Mouse (Mus musculus): ENCODE measurements at regions not wholly inside any gene's neighbourhood (a gene's known extent, or its start where the extent isn't known, plus 50 kb on each side); places are given as distances from the start of the nearest gene placed in this dataset.

GRCm38 (mm10) chr16:29904183-29904775, 159.9 kb upstream of the Hes1 start:
- ATAC-seq (replicated peaks; ENCODE audit: insufficient number of reproducible peaks, low FRiP score, low TSS enrichment, low read depth) = no peak
- no peaks in the 10 kb centered on the region for H3K27me3 ChIP-seq (ENCODE audit: control insufficient read depth, insufficient read depth, low read length)
- no peak for DNase-seq (ENCODE audit: low spot score)

GRCm38 (mm10) chr16:29907331-29907730, 156.9 kb upstream of the Hes1 start:
- DNase-seq (ENCODE audit: low spot score) (no peak), ATAC-seq (replicated peaks; ENCODE audit: insufficient number of reproducible peaks, low FRiP score, low TSS enrichment, low read depth) (no peak)
- Histone ChIP-seq H3K4me1 (ENCODE audit: control insufficient read depth, insufficient read depth, low read length) (peaks cover 5% of the 10 kb centered on the region; the same call in 1 of the 2 replicates), H3K27ac (replicated peaks; ENCODE audit: low read depth, low read length) (no peak overlapping the region), H3K9me3 (replicated peaks; ENCODE audit: control insufficient read depth, low read length) (no peaks in the 10 kb centered on the region; the same call in 1 of the 2 replicates), H3K4me2 (ENCODE audit: low read depth, low read length) (no peak overlapping the region), H3K9ac (replicated peaks; ENCODE audit: low read length) (no peak overlapping the region), H3K4me3 (ENCODE audit: low read depth, low read length) (no peak overlapping the region), H3K36me3 (replicated peaks; ENCODE audit: control insufficient read depth, insufficient read depth, low read depth, low read length) (no peaks in the 10 kb centered on the region), H3K27me3 (ENCODE audit: control insufficient read depth, insufficient read depth, low read length) (no peaks in the 10 kb centered on the region)
- 69% methylated on average over 7 of the region's 7 CpGs for WGBS

More at GRCm38 (mm10) chr16:29904183-29904775, 159.9 kb upstream of the Hes1 start:
- Histone ChIP-seq H3K4me2 (ENCODE audit: low read depth, low read length) (no peak overlapping the region), H3K4me1 (ENCODE audit: control insufficient read depth, insufficient read depth, low read length) (peaks cover 5% of the 10 kb centered on the region; the same call in 1 of the 2 replicates), H3K27ac (replicated peaks; ENCODE audit: low read depth, low read length) (no peak overlapping the region), H3K36me3 (replicated peaks; ENCODE audit: control insufficient read depth, insufficient read depth, low read depth, low read length) (no peaks in the 10 kb centered on the region), H3K9me3 (replicated peaks; ENCODE audit: control insufficient read depth, low read length) (no peaks in the 10 kb centered on the region), H3K4me3 (ENCODE audit: low read depth, low read length) (no peak overlapping the region), H3K9ac (replicated peaks; ENCODE audit: low read length) (no peak overlapping the region)
- WGBS = 62% methylated on average over 9 of the region's 9 CpGs

GRCm38 (mm10) chr16:29908031-29908430, 156.2 kb upstream of the Hes1 start:
- no peak for DNase-seq (ENCODE audit: low spot score)
- Histone ChIP-seq H3K4me2 (ENCODE audit: low read depth, low read length) (no peak overlapping the region), H3K9ac (replicated peaks; ENCODE audit: low read length) (no peak overlapping the region), H3K36me3 (replicated peaks; ENCODE audit: control insufficient read depth, insufficient read depth, low read depth, low read length) (no peaks in the 10 kb centered on the region), H3K4me3 (ENCODE audit: low read depth, low read length) (no peak overlapping the region), H3K27ac (replicated peaks; ENCODE audit: low read depth, low read length) (no peak overlapping the region), H3K9me3 (replicated peaks; ENCODE audit: control insufficient read depth, low read length) (no peaks in the 10 kb centered on the region; the same call in 1 of the 2 replicates), H3K4me1 (ENCODE audit: control insufficient read depth, insufficient read depth, low read length) (peaks cover 5% of the 10 kb centered on the region; the same call in 1 of the 2 replicates), H3K27me3 (ENCODE audit: control insufficient read depth, insufficient read depth, low read length) (no peaks in the 10 kb centered on the region)
- ATAC-seq (replicated peaks; ENCODE audit: insufficient number of reproducible peaks, low FRiP score, low TSS enrichment, low read depth) = no peak
- 14% methylated on average over 8 of the region's 8 CpGs for WGBS

GRCm38 (mm10) chr16:29909923-29910465, 154.2 kb upstream of the Hes1 start:
- Histone ChIP-seq H3K4me3 (ENCODE audit: low read depth, low read length) (no peak overlapping the region), H3K9me3 (replicated peaks; ENCODE audit: control insufficient read depth, low read length) (no peaks in the 10 kb centered on the region; the same call in 1 of the 2 replicates), H3K27me3 (ENCODE audit: control insufficient read depth, insufficient read depth, low read length) (no peaks in the 10 kb centered on the region), H3K27ac (replicated peaks; ENCODE audit: low read depth, low read length) (no peak overlapping the region), H3K36me3 (replicated peaks; ENCODE audit: control insufficient read depth, insufficient read depth, low read depth, low read length) (no peaks in the 10 kb centered on the region), H3K9ac (replicated peaks; ENCODE audit: low read length) (no peak overlapping the region), H3K4me1 (ENCODE audit: control insufficient read depth, insufficient read depth, low read length) (peaks cover 5% of the 10 kb centered on the region; the same call in 1 of the 2 replicates), H3K4me2 (ENCODE audit: low read depth, low read length) (no peak overlapping the region)
- 35% methylated on average over 5 of the region's 5 CpGs for WGBS
- ATAC-seq (replicated peaks; ENCODE audit: insufficient number of reproducible peaks, low FRiP score, low TSS enrichment, low read depth) (no peak), DNase-seq (ENCODE audit: low spot score) (no peak)

GRCm38 (mm10) chr16:29911164-29911571, 153.0 kb upstream of the Hes1 start:
- WGBS = 72% methylated on average over 7 of the region's 7 CpGs
- DNase-seq (ENCODE audit: low spot score) (peak; percentile 39), ATAC-seq (replicated peaks; ENCODE audit: insufficient number of reproducible peaks, low FRiP score, low TSS enrichment, low read depth) (no peak)
- peaks cover 5% of the 10 kb centered on the region; the same call in 1 of the 2 replicates for H3K4me1 ChIP-seq (ENCODE audit: control insufficient read depth, insufficient read depth, low read length)
- no peak overlapping the region for H3K4me2 ChIP-seq (ENCODE audit: low read depth, low read length)
- no peaks in the 10 kb centered on the region for H3K27me3 ChIP-seq (ENCODE audit: control insufficient read depth, insufficient read depth, low read length)
- no peaks in the 10 kb centered on the region for H3K36me3 ChIP-seq (replicated peaks; ENCODE audit: control insufficient read depth, insufficient read depth, low read depth, low read length)
- no peak overlapping the region for H3K4me3 ChIP-seq (ENCODE audit: low read depth, low read length)
- H3K9me3 ChIP-seq (replicated peaks; ENCODE audit: control insufficient read depth, low read length) = no peaks in the 10 kb centered on the region; the same call in 1 of the 2 replicates
- H3K27ac ChIP-seq (replicated peaks; ENCODE audit: low read depth, low read length) = no peak overlapping the region
- H3K9ac ChIP-seq (replicated peaks; ENCODE audit: low read length) = no peak overlapping the region

- Histone ChIP-seq H3K9me3 (replicated peaks; ENCODE audit: control insufficient read depth, low read length) (no peaks in the 10 kb centered on the region; the same call in 1 of the 2 replicates), H3K9ac (replicated peaks; ENCODE audit: low read length) (no peak overlapping the region), H3K27ac (replicated peaks; ENCODE audit: low read depth, low read length) (no peak overlapping the region), H3K4me3 (ENCODE audit: low read depth, low read length) (no peak overlapping the region), H3K4me1 (ENCODE audit: control insufficient read depth, insufficient read depth, low read length) (no peaks in the 10 kb centered on the region), H3K36me3 (replicated peaks; ENCODE audit: control insufficient read depth, insufficient read depth, low read depth, low read length) (no peaks in the 10 kb centered on the region), H3K4me2 (ENCODE audit: low read depth, low read length) (no peak overlapping the region), H3K27me3 (ENCODE audit: control insufficient read depth, insufficient read depth, low read length) (no peaks in the 10 kb centered on the region)
- DNase-seq (ENCODE audit: low spot score) = no peak
- 84% methylated on average over 8 of the region's 8 CpGs for WGBS
- no peak for ATAC-seq (replicated peaks; ENCODE audit: insufficient number of reproducible peaks, low FRiP score, low TSS enrichment, low read depth)
These were observed 150.7 kb upstream of the Hes1 start for GRCm38 (mm10) chr16:29913357-29914010.

GRCm38 (mm10) chr16:29915346-29915745, 148.8 kb upstream of the Hes1 start:
- Histone ChIP-seq H3K4me2 (ENCODE audit: low read depth, low read length) (no peak overlapping the region), H3K27ac (replicated peaks; ENCODE audit: low read depth, low read length) (no peak overlapping the region), H3K36me3 (replicated peaks; ENCODE audit: control insufficient read depth, insufficient read depth, low read depth, low read length) (no peaks in the 10 kb centered on the region), H3K27me3 (ENCODE audit: control insufficient read depth, insufficient read depth, low read length) (no peaks in the 10 kb centered on the region), H3K4me3 (ENCODE audit: low read depth, low read length) (no peak overlapping the region), H3K4me1 (ENCODE audit: control insufficient read depth, insufficient read depth, low read length) (no peaks in the 10 kb centered on the region), H3K9ac (replicated peaks; ENCODE audit: low read length) (no peak overlapping the region), H3K9me3 (replicated peaks; ENCODE audit: control insufficient read depth, low read length) (no peaks in the 10 kb centered on the region; the same call in 1 of the 2 replicates)
- 68% methylated on average over 11 of the region's 11 CpGs for WGBS
- ATAC-seq (replicated peaks; ENCODE audit: insufficient number of reproducible peaks, low FRiP score, low TSS enrichment, low read depth) (no peak), DNase-seq (ENCODE audit: low spot score) (no peak)

GRCm38 (mm10) chr16:29917989-29918388, 146.2 kb upstream of the Hes1 start:
- no peaks in the 10 kb centered on the region for H3K9me3 ChIP-seq (replicated peaks; ENCODE audit: control insufficient read depth, low read length)
- H3K4me2 ChIP-seq (ENCODE audit: low read depth, low read length) = no peak overlapping the region
- peak; percentile 57 for DNase-seq (ENCODE audit: low spot score)

More at GRCm38 (mm10) chr16:29917989-29918388, 146.2 kb upstream of the Hes1 start:
- Histone ChIP-seq H3K4me1 (ENCODE audit: control insufficient read depth, insufficient read depth, low read length) (no peaks in the 10 kb centered on the region), H3K36me3 (replicated peaks; ENCODE audit: control insufficient read depth, insufficient read depth, low read depth, low read length) (no peaks in the 10 kb centered on the region), H3K9ac (replicated peaks; ENCODE audit: low read length) (no peak overlapping the region), H3K27me3 (ENCODE audit: control insufficient read depth, insufficient read depth, low read length) (no peaks in the 10 kb centered on the region), H3K4me3 (ENCODE audit: low read depth, low read length) (no peak overlapping the region), H3K27ac (replicated peaks; ENCODE audit: low read depth, low read length) (no peak overlapping the region)
- ATAC-seq (replicated peaks; ENCODE audit: insufficient number of reproducible peaks, low FRiP score, low TSS enrichment, low read depth) = no peak
- WGBS = 41% methylated on average over 3 of the region's 3 CpGs
